Mouse (Mus musculus) midbrain, embryonic 13.5 days (tissue): ENCODE results near the gene Neurog2. TPM values are rescaled to one million over a fixed set of nuclear protein-coding genes. Genes with fewer than 3 reads are reported as not detected.

Source experiments
- ATAC-seq: fragments of 200-750 bp; cut with Nextera tagmentation; 2 replicates; pipeline ENCODE4 v1.8.0; 2017; ENCODE audit warnings: mild to moderate bottlenecking, moderate TSS enrichment, moderate library complexity
- H3K27ac ChIP-seq: fragments of 300-500 bp; sonication (generic); 2 replicates; pipeline ENCODE4 v1.5.1; 2015; ENCODE audit warnings: inconsistent platforms, mild to moderate bottlenecking, moderate library complexity
- H3K27me3 ChIP-seq: fragments of 300-500 bp; sonication (generic); 2 replicates; pipeline ENCODE4 v1.6.1; 2015; ENCODE audit warnings: mild to moderate bottlenecking, inconsistent platforms
- H3K36me3 ChIP-seq: fragments of 300-500 bp; sonication (generic); 2 replicates; pipeline ENCODE4 v1.6.1; 2015; ENCODE audit warnings: mild to moderate bottlenecking, inconsistent platforms
- H3K4me1 ChIP-seq: fragments of 300-500 bp; sonication (generic); replicated peaks from 2 replicates; pipeline ENCODE4 v1.6.1; 2015; ENCODE audit warnings: inconsistent platforms
- H3K4me2 ChIP-seq: fragments of 300-500 bp; sonication (generic); replicated peaks from 2 replicates; pipeline ENCODE4 v1.6.1; 2015; ENCODE audit warnings: moderate library complexity, mild to moderate bottlenecking, inconsistent platforms
- H3K4me3 ChIP-seq: fragments of 300-500 bp; sonication (generic); replicated peaks from 2 replicates; pipeline ENCODE4 v1.5.1; 2015; ENCODE audit warnings: mild to moderate bottlenecking, inconsistent platforms
- H3K9ac ChIP-seq: fragments of 300-500 bp; sonication (generic); replicated peaks from 2 replicates; pipeline ENCODE4 v1.6.1; 2015; ENCODE audit warnings: mild to moderate bottlenecking, inconsistent platforms
- H3K9me3 ChIP-seq: fragments of 300-500 bp; sonication (generic); 2 replicates; pipeline ENCODE4 v1.6.1; 2016; ENCODE audit warnings: mild to moderate bottlenecking, inconsistent platforms
- WGBS: fragments of 180-500 bp; shearing (Covaris S2); methylation state at CpG from one replicate; pipeline ENCODE4 v1.1.7; 2015; 5-methylcytosine and 5-hydroxymethylcytosine counted together
- polyA plus RNA-seq: library from polyadenylated mRNA; unstranded; fragments of >200 nt; fragmentation: Nextera tagmentation; extraction: Ambion mirVana; gene quantifications from 2 replicates; pipeline ENCODE4 v1.2.1, GENCODE M21; 2015

Neurog2 gene
- 58.3 and 67.5 TPM in 2 replicates for polyA plus RNA-seq

DNA sequence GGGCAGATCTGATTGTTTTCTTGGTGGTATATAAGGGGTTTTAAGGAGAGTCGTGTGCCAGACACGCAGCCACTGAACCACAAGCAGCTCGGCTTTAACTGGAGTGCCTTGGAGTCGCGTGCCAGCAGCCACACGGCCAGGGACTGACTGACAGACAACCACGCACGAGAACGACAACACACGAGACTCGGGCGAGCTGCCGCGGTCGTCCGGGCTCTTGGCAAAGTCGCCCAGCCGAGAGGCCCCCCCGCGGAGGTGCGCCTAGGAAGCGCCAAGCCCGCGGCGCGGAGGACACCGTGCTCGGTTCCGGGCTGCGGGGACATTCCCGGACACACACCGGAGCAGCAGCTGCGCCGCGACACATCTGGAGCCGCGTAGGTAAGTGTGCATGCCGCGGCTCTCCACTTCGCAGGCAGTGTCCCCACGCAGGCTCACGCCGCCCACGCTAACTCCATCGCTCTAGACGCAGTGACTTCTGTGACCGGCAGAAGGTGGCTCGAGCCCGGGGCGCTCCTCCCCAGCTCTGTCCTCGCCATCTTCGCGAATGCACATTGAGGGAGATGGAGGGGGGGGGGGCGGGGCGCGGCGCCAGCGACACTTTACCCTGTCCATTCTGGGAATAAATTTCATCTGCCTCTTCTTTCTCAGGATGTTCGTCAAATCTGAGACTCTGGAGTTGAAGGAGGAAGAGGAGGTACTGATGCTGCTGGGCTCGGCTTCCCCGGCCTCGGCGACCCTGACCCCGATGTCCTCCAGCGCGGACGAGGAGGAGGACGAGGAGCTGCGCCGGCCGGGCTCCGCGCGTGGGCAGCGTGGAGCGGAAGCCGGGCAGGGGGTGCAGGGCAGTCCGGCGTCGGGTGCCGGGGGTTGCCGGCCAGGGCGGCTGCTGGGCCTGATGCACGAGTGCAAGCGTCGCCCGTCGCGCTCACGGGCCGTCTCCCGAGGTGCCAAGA lies at the start of gene Neurog2:
Gene Neurog2 (plus strand): TSS at position 56 of the 953 bp plus-strand sequence.
- Histone ChIP-seq H3K36me3 (no peaks in the 10 kb centered on the region), H3K9ac (peak within 1 kb of the TSS; percentile 74), H3K9me3 (no peaks in the 10 kb centered on the region), H3K27me3 (peaks cover 77% of the 10 kb centered on the region), H3K4me2 (peak within 1 kb of the TSS; percentile 66), H3K4me1 (peaks cover 52% of the 10 kb centered on the region), H3K4me3 (peak within 1 kb of the TSS; percentile 53), H3K27ac (peak within 1 kb of the TSS; percentile 90)
- under 1% methylated on average over 75 of the region's 92 CpGs for WGBS
- ATAC-seq, result peak; percentile 64

DNA sequence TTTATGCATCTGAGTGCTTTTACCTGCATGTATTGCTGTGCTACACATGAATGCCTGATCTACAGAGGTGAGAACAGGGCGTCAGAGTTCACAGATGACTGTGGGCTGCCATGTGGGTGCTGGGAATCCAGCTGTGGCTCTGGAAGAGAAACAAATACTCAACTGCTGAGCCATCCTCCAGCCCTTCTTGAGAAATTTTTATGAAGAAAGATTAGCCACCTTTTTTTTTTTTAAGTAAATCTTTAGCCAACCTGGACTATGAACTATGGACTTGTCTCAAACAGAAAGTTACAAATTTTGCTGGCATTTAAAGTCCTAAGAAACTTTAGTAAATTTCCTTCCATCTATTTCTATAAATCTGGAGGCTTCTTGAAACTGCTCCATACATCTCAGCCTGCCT lies 35.8 kb upstream of the Neurog2 start:
- Histone ChIP-seq H3K27ac (no peak overlapping the region), H3K9ac (no peak overlapping the region), H3K4me1 (no peaks in the 10 kb centered on the region), H3K27me3 (no peaks in the 10 kb centered on the region), H3K4me2 (no peak overlapping the region), H3K9me3 (no peaks in the 10 kb centered on the region), H3K36me3 (peaks cover 12% of the 10 kb centered on the region), H3K4me3 (no peak overlapping the region)
- ATAC-seq, result no peak
- WGBS, result 91% methylated on average over 1 of the region's 1 CpGs

- Histone ChIP-seq H3K27me3 (no peaks in the 10 kb centered on the region), H3K27ac (no peak overlapping the region), H3K4me2 (no peak overlapping the region), H3K36me3 (peaks cover 23% of the 10 kb centered on the region; the same call in 1 of the 2 replicates), H3K4me3 (no peak overlapping the region), H3K9me3 (no peaks in the 10 kb centered on the region), H3K9ac (no peak overlapping the region), H3K4me1 (no peaks in the 10 kb centered on the region)
- 93% methylated on average over 2 of the region's 2 CpGs for WGBS
- no peak for ATAC-seq
Measured at GRCm38 (mm10) chr3:127608109-127608508, 24.8 kb upstream of the Neurog2 start.

DNA sequence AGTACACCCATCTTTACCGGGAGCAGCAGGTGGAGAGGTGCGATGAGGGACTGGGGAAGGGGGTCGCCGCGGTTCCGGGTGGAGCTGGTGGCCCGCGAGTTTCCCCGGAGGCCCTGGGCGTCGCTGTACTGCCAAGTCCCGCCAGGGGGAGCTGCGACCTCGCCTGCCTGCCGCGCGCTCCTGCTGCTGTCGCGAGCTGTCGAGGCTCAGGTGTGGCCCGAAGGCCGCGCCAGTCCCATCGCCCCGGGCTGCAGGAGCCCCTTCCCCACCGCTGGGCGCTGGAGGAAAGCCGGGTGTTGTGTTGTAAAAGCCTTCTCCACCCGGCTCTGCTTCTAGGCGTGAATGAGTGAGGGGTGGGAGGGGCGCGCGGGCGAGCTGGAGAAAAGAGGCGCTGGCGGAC lies 7.6 kb upstream of the Neurog2 start:
- Histone ChIP-seq H3K27ac (peak overlapping the region; percentile 68), H3K9ac (peak overlapping the region; percentile 53), H3K36me3 (no peaks in the 10 kb centered on the region), H3K4me3 (peak overlapping the region; percentile 36), H3K27me3 (peaks cover 87% of the 10 kb centered on the region), H3K9me3 (no peaks in the 10 kb centered on the region), H3K4me1 (peaks cover 39% of the 10 kb centered on the region), H3K4me2 (peak overlapping the region; percentile 55)
- WGBS, result under 1% methylated on average over 36 of the region's 36 CpGs
- peak; percentile 86 for ATAC-seq

- Histone ChIP-seq H3K4me2 (peak overlapping the region; percentile 55), H3K9me3 (no peaks in the 10 kb centered on the region), H3K4me3 (peak overlapping the region; percentile 36), H3K4me1 (peaks cover 42% of the 10 kb centered on the region), H3K27me3 (peaks cover 90% of the 10 kb centered on the region), H3K27ac (peak overlapping the region; percentile 68), H3K9ac (peak overlapping the region; percentile 53), H3K36me3 (no peaks in the 10 kb centered on the region)
- peak; percentile 63 for ATAC-seq
- under 1% methylated on average over 28 of the region's 28 CpGs for WGBS
Measured at GRCm38 (mm10) chr3:127625701-127626399, 7.1 kb upstream of the Neurog2 start.

GRCm38 (mm10) chr3:127626524-127626923 lies 6.4 kb upstream of the Neurog2 start:
- Histone ChIP-seq H3K36me3 (no peaks in the 10 kb centered on the region), H3K4me1 (peaks cover 48% of the 10 kb centered on the region), H3K4me3 (no peak overlapping the region), H3K27ac (0 out of 2 replicates have a peak overlapping the region, but pooled peaks have one; percentile 62), H3K9ac (no peak overlapping the region), H3K4me2 (no peak overlapping the region; the same call in 1 of the 2 replicates), H3K27me3 (peaks cover 91% of the 10 kb centered on the region), H3K9me3 (no peaks in the 10 kb centered on the region)
- no peak for ATAC-seq
- 5% methylated on average over 3 of the region's 3 CpGs for WGBS

DNA sequence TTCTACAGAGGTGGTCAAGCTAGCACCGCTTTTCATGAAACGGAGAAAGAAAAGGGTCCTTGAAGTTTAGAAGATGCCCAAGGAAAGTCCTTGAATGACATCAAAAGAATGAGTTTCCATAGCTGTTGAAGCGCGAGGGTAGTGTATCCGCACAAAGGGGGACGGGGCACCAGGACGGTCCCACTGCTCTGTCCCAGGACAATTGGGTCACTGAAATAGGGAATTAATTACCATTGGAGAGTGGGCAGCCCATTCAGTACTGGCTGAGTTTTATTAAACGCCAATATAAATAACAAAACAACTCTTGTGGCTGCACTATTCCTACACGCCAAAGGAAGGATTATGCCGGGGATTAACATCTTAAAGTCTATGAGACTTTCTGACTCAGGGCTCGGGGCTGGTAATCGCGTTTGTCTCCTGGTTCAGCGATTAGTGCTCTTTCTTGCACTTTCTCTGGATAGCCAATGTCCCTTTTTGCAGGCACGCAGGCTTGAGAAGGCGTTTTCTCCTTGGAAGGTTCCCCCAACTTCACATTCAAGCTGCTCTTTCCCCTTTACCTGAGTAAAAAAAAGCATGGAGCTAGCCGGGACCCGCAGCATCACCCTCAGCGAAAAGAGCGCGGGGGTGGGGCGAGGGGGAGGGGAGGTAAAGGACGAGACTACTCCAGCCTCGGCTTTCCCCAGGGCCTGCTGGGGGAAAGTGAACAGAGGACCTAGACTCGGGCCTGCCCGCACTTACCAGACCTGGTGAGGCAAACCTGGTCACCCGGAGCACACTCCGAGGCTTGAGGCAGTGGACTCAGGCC lies 5.6 kb upstream of the Neurog2 start:
- H3K4me3 ChIP-seq, result peak overlapping the region; percentile 10
- peak overlapping the region; percentile 62 for H3K27ac ChIP-seq
- peaks cover 88% of the 10 kb centered on the region for H3K27me3 ChIP-seq
- H3K9me3 ChIP-seq, result no peaks in the 10 kb centered on the region
- H3K9ac ChIP-seq, result no peak overlapping the region
- H3K36me3 ChIP-seq, result no peaks in the 10 kb centered on the region
- peaks cover 57% of the 10 kb centered on the region for H3K4me1 ChIP-seq
- under 1% methylated on average over 28 of the region's 28 CpGs for WGBS
- ATAC-seq, result peak; percentile 59
- H3K4me2 ChIP-seq, result peak overlapping the region; percentile 43

- no peak overlapping the region for H3K9ac ChIP-seq
- 0% methylated on average over 9 of the region's 9 CpGs for whole genome bisulfite sequencing
Measured at GRCm38 (mm10) chr3:127627956-127628310, 5.0 kb upstream of the Neurog2 start.

DNA sequence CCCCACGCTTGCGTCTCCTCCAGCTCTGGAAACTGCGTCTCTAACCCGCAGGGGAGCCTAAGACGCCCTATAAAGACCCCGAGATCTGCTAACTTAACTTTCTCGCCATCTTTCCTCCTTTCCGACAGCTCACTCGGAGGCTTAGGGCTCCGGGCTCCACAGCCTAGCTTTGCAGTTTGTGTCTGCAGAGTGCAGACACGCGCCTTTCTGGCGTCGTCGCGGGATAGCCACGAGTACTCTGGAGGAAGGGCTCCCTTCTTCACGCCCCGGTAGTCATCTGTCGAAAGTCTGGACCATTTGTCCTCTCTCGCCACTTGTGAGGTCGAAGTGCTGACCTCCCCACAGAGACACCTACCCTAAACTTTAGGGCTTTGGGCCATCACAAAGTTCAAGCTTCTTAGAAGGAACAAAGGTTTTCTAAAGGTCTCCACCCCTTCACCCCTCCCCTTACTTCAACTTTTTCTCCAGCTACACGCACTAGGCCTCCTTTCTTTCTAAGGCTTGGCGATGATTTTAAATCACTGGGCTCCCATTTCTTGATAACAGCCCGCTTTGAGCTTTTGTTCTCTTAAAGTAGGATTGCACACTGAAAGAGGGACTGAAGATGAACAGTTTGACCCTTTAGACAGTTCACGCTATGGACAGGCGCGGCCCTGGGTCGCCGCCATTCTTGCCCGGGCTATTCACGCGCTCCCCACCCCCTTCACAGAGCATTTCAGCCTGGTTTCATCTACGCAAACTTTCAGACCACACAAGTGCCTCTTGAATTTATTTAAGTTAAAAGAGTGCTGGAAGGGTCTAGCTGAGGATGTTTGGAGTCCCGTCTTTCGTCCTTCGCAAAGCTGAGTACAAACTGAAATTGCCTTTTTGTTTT lies 4.4 kb upstream of the Neurog2 start:
- Histone ChIP-seq H3K27me3 (peaks cover 80% of the 10 kb centered on the region), H3K4me1 (peaks cover 67% of the 10 kb centered on the region), H3K36me3 (no peaks in the 10 kb centered on the region), H3K4me2 (peak overlapping the region; percentile 43), H3K9ac (no peak overlapping the region), H3K4me3 (peak overlapping the region; percentile 10), H3K9me3 (no peaks in the 10 kb centered on the region), H3K27ac (peak overlapping the region; percentile 62)
- ATAC-seq, result no peak
- under 1% methylated on average over 37 of the region's 37 CpGs for WGBS

More at GRCm38 (mm10) chr3:127627956-127628310, 5.0 kb upstream of the Neurog2 start:
- H3K9me3 ChIP-seq, result no peaks in the 10 kb centered on the region
- peak overlapping the region; percentile 43 for H3K4me2 ChIP-seq
- no peak for ATAC-seq
- H3K36me3 ChIP-seq, result no peaks in the 10 kb centered on the region
- H3K27ac ChIP-seq, result peak overlapping the region; percentile 62
- peaks cover 60% of the 10 kb centered on the region for H3K4me1 ChIP-seq
- peaks cover 82% of the 10 kb centered on the region for H3K27me3 ChIP-seq
- H3K4me3 ChIP-seq, result peak overlapping the region; percentile 10

- H3K27me3 ChIP-seq, result peaks cover 79% of the 10 kb centered on the region
- no peak overlapping the region for H3K27ac ChIP-seq
- H3K4me3 ChIP-seq, result no peak overlapping the region
- no peaks in the 10 kb centered on the region for H3K9me3 ChIP-seq
- H3K9ac ChIP-seq, result no peak overlapping the region
- no peak overlapping the region for H3K4me2 ChIP-seq
- no peak for ATAC-seq
- no peaks in the 10 kb centered on the region for H3K36me3 ChIP-seq
- peaks cover 82% of the 10 kb centered on the region for H3K4me1 ChIP-seq
- 6% methylated on average over 1 of the region's 1 CpGs for WGBS
Measured at GRCm38 (mm10) chr3:127630190-127630589, 2.7 kb upstream of the Neurog2 start.
